Mouse (Mus musculus) spleen, adult 10 weeks (tissue): ENCODE measurements around the gene Olfr873. TPM values are rescaled to one million over a fixed set of nuclear protein-coding genes. Genes with fewer than 3 reads are reported as not detected.

Experiments
- polyA plus RNA-seq: library from polyadenylated mRNA; stranded (reverse); fragments of 350-450 nt; fragmentation: Illumina TruSeq; extraction: RNeasy Lipid Tissue Mini Kit (QIAGEN cat#74804); gene quantifications from one replicate; pipeline ENCODE4 v1.2.3, GENCODE M21; 2015; ENCODE audit warnings: low replicate concordance; ENCODE audit not compliant: insufficient read depth

Gene Olfr873
- polyA plus RNA-seq: not detected

DNA sequence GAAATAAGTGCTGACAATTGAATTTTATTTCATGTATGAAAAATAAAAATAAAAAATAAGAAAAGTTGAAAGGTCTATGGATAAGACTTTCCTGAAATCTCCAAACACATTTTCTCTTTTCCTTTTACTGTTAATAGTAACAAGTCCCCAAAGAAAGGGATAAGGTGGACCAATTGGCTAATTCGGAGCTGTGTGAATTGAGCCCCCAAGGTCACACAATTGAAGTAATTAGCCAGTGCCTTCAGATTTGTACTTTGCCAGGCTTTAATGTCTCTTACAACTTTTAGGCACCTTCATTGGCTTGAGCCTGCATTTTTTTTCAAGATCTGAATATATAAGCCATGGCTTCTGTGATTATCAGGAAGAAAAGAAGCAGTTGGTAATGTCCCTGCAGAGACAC, at the start of gene Olfr873:
Gene Olfr873 (plus strand): TSS at position 301 of the 400 bp plus-strand sequence.

GRCm38 (mm10) chr9:20282051-20282450, 16.3 kb upstream of the Olfr873 start, which contains the start of gene Olfr39:
Gene Olfr39 (plus strand): TSS chr9:20282351.

GRCm38 (mm10) chr9:20335994-20336393, 37.7 kb downstream of the Olfr873 start, which contains the start of gene Olfr18:
Gene Olfr18 (minus strand): TSS chr9:20336094.

Other genes starting within 250 kb of the Olfr873 start
- gene Olfr867, start 241.0 kb upstream of the Olfr873 start, polyA plus RNA-seq: not detected
- gene Olfr868, start 199.9 kb upstream of the Olfr873 start, polyA plus RNA-seq: not detected
- not detected for gene Olfr869, start 169.5 kb upstream of the Olfr873 start, polyA plus RNA-seq
- gene Olfr870, start 124.5 kb upstream of the Olfr873 start, polyA plus RNA-seq: not detected
- gene Olfr871, start 86.3 kb upstream of the Olfr873 start, polyA plus RNA-seq: not detected
- gene Olfr872, start 61.4 kb upstream of the Olfr873 start, polyA plus RNA-seq: not detected
- gene Olfr39, start 16.2 kb upstream of the Olfr873 start, polyA plus RNA-seq: not detected
- not detected for gene Olfr18, start 37.6 kb downstream of the Olfr873 start, polyA plus RNA-seq
- gene Zfp560, start 86.6 kb downstream of the Olfr873 start, polyA plus RNA-seq: 18.1 TPM
- 32.2 TPM for gene Zfp26, start 161.6 kb downstream of the Olfr873 start, polyA plus RNA-seq
- 44.9 TPM for gene Zfp426, start 194.2 kb downstream of the Olfr873 start, polyA plus RNA-seq
- gene Zfp266, start 222.9 kb downstream of the Olfr873 start, polyA plus RNA-seq: 33.8 TPM